Mouse (Mus musculus) v-Abl transformed pro-B cells (cell line): ENCODE measurements around the gene Man1c1.

Experiments used
- in situ Hi-C, 2 experiments: fragments of 400-800 bp; cut with MboI; formaldehyde crosslinking; loops; one replicate each; pipeline ENCODE4 v1.15.1; 2025; ENCODE audit not compliant: unreplicated experiment in 2 of 2

The Man1c1 gene

DNA sequence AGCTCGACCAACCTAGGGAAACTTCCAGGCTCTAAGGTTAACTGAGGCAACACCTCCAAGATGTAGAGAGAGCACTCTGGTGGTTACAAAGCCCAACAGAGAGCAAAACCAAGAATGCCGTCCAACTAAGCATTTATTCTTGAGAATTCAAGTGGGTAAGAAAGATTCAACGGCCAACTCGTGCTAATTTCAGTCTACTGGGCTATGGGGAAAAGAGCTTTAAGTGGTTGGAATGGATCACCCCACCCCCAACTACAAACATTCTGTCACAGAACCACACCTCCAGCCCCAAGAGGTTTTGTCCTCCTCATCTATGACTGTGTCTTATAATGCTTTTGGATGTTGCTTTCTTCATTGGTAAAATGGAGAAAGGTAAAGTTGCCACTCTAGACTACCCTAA is 171.2 kb downstream of the Man1c1 start:
- in situ Hi-C loops = no loop called here

DNA sequence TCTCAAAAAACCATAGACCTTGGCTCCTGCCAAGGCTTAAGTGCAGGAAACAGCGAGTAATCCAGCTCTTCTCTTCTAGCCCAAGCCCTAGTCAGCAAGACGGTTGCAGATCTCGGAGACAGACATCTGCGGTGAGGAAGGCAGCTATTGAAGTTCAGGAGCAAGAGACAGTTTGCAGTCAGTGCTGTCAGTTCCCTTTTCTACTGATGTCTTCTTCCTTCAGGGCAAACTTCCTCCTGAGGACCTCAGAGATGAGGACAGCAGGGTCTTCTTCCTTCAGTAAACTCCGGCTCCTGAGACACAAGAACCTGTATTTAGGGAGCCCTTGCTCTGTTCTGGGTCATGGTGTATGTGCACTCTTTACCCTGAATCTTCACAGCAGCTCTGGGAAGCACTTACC is 177.9 kb downstream of the Man1c1 start:
- in situ Hi-C loops = no loop called here

DNA sequence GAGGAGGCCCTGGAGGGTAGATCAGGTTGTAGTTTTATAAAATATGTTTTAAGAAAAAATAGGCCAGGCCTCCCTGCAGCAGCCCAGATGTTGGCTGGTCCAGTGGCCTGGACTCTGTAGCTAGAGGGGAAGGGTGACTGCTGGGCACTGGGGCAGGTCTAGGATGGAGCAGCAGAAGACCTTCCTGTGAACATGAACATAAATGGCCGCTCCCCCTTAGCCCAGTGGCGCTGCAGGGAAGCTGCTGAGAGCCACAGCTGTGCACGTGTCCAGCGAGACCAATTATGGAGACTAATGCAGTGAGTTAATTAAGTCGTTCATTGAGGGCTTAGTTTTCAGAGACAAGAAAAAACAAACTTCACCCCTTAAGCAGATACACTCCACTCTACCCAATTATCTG is 178.3 kb downstream of the Man1c1 start:
- in situ Hi-C loops = no loop called here

DNA sequence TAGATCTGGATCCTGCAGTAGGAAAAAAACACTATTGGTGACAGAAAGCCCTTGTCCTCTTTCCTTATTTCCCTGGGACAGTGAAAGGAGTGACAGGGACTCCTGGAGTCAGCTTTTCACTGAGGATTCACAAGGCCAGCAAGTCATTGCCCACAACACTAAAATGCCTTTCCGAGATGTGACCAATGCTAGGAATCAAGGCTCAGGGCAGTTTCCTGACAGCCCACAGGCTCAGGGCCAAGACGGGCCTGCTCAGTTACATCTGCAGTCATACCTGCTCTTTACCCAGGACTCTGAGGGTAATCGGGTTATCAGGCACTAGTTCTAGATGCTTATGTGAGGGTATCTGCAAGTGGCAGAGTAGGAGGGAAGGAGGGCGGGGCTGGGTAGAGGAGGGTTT is 180.6 kb downstream of the Man1c1 start:
- in situ Hi-C loops = no loop called here

DNA sequence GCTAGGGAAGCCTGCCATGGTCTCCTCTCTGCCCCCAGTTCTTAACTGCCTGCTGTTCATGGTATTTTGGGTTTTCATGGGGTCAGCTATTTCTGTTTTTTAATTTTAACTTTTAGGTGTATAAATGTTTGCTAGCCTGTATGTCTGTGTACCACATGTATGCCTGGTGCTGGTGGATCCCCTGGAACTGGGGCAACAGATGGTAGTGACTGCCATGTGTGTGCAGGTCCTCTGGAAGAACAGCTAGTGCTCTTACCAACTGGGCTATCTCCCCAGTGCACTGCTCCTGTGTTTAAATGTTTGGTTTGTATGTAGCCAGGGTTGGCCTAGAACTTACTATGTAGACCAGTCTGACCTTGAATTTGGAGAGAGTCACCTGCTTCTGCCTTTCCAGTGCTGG is 184.8 kb downstream of the Man1c1 start:
- in situ Hi-C loops = no loop called here

DNA sequence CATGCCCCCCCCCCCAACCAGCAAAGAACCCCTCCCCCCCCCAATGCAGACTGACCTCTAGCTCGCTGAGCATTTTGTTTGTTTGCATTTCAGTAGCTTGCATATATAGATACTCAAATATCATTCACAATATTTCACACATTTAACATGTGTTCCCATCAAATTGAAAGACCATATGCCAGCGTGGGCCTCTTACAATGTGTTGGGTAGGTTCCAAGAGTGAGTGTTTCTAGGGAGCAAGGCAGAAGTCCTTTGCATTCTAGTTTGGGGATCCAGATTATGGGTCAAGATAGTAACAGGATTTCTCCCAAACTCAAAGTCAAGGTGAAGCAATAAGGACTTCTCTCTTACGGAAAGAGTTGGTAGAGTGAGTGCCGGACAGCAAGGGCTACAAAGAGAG is 185.5 kb downstream of the Man1c1 start:
- in situ Hi-C loops = no loop called here

DNA sequence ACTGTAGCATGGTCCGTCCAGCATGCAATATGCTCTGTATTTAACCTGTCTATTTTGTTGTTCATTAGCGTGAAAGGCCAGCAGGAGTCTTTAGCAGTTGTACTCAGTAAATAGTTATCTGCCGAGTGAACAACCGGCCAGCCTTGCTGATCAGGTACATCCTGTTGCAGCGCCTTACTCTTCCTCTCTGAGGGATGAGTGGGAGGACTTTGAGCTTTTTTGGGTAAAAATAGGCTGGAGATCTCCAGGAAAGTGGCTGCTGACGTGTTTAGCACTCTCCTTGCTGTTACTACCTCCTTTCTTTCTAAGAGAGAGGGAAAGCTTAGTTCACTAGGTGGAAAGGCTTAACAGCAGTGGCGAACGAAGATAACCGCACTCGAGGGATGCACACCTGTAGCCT is 186.4 kb downstream of the Man1c1 start:
- in situ Hi-C loops = no loop called here

DNA sequence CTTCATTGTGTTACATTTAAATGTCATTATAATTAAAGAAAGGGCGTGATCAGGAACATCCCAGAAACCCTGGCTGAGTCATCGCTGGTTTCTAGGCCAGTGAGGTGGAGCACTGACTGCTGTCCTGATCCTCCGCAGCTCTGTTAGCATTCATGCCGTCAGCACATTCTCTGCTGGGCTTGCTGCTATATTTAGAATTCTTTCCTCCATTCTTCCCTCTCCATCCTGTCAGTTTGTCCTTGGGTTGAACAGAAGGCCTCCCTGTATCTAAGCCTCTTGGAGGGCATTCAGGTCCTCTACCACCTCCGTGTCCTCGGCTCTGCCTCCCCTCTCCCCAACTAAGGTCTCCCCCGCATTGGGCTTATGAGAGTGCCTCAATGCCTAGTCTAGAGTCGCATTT is 187.1 kb downstream of the Man1c1 start:
- in situ Hi-C loops = no loop called here

DNA sequence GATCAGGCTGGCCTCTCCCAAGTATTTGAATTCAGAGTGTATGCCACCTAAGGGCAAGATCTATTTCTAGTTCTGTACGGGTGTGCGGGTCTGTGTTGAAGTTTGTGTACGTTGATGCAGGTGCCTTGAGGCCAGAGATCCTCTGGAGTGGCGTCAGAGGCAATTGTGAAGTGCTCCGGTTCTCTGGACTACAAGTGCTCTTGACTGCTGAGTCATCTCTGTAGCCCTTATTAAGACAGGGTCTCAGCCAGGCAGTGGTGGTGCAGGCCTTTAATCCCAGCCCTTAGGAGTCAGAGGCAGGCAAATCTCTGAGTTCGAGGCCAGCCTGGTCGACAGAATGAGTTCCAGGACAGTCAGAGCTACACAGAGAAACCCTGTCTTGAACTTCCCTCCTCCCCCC is 188.5 kb downstream of the Man1c1 start:
- in situ Hi-C loops = no loop called here

DNA sequence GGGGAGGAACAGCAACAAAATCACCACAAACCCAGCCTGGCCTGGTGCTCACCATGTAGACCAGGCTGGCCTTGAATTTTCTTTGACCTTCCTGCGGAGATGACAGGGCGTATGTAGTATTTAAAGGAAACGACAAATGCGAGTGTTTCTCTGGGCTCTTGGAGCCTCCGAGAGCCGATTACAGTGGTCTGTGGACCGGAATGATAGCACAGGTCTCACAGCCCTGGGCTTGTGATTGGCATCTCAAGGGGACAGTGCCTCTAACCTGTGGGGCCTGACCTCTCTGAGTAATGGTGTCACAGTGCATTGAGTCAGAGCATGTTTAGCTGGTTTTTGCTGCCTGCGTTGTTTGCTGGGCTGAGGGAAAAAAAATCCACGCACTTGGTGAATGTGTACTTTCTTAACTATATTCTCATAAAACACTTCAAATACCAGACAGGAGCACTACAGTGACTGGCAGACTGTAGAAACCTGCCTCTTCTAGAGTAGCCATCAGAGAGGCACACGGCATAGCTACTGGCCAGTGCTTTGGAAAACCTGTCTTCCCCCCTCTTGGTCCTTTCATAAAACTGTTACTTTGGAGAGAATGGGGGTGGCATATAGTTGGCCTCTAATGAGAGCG is 189.7 kb downstream of the Man1c1 start:
- in situ Hi-C loops = no loop called here

DNA sequence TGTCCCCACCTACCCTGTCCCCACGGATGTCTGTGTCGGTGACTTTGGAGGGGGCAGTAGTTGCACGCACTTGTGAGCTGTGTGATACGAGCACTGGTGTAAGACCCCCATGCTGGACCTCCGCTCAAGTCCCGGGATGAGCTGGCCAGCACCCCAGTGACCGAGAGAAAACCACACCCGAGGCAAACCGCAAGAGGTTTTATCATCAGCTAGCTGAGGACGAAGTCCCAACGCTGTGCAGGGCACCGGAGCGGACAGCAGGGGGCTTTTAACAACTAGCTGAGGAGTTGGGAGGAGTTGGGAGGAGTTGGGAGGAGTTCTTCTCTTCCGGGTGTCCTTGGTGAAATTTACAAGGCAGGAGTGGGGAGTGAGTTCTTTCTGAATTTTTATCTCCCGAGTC is 191.3 kb downstream of the Man1c1 start:
- in situ Hi-C loops = no loop called here

DNA sequence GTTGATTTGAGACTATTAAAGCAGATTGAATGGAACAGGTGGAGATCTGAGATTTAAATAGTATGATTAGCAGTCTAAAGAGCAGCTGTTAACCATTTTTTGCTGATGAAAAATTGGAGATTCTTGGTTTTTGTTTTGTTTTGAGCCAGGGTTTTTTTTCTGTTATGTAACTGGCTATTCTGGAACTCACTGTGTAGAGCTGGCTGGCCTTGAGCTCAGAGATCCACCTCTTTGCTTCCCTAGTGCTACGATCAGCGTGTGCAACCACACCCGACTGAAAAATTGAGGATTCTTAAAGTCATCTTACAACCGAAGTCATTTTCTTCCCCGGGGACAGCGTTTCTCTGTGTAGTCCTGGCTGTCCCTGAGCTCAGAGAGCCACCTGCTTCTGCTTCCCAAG is 192.4 kb downstream of the Man1c1 start:
- in situ Hi-C loops = no loop called here
